Mouse (Mus musculus) E14TG2a.4 (cell line): Measurements from ENCODE around the gene Ankrd44.

Source experiments
- CTCF ChIP-seq: conservative IDR thresholded peaks from 2 replicates; pipeline ENCODE4 v1.5.1; 2014; ENCODE audit warnings: low read length
- NANOG ChIP-seq: IDR thresholded peaks from 2 replicates; pipeline ENCODE4 v1.6.1; 2014; ENCODE audit warnings: borderline replicate concordance, low read length, mixed read lengths
- POU5F1 ChIP-seq: IDR thresholded peaks from 2 replicates; pipeline ENCODE4 v1.6.1; 2014; ENCODE audit warnings: low read length, borderline replicate concordance

- no peak for TF ChIP-seq CTCF
- TF ChIP-seq NANOG, result no peak
- no peak for TF ChIP-seq POU5F1
Measured at GRCm38 (mm10) chr1:54596151-54596550, 330.0 kb downstream of the Ankrd44 start.
